Mouse (Mus musculus) liver, embryonic 16.5 days (tissue): ENCODE measurements at regions not wholly inside any gene's neighbourhood (a gene's known extent, or its start where the extent isn't known, plus 50 kb on each side); places are given as distances from the start of the nearest gene placed in this dataset.

ENCODE experiments used
- ATAC-seq: fragments of 200-750 bp; cut with Nextera tagmentation; 2 replicates; pipeline ENCODE4 v1.8.0; 2017; ENCODE audit warnings: low read depth, mild to moderate bottlenecking, moderate number of reproducible peaks, moderate library complexity
- H3K27ac ChIP-seq: fragments of 300-500 bp; sonication (generic); 2 replicates; pipeline ENCODE4 v1.5.1; 2014; ENCODE audit warnings: mild to moderate bottlenecking, low read length
- H3K27me3 ChIP-seq: fragments of 300-500 bp; sonication (generic); 2 replicates; pipeline ENCODE4 v1.6.1; 2014; ENCODE audit warnings: low read depth, low read length, mixed read lengths; ENCODE audit not compliant: control insufficient read depth, insufficient read depth
- H3K36me3 ChIP-seq: fragments of 300-500 bp; sonication (generic); 2 replicates; pipeline ENCODE4 v1.6.1; 2014; ENCODE audit warnings: mild to moderate bottlenecking; ENCODE audit not compliant: control insufficient read depth, insufficient read depth
- H3K4me1 ChIP-seq: fragments of 300-500 bp; sonication (generic); 2 replicates; pipeline ENCODE4 v1.6.1; 2014; ENCODE audit warnings: low read depth, low read length, mixed read lengths; ENCODE audit not compliant: control insufficient read depth
- H3K4me2 ChIP-seq: fragments of 300-500 bp; sonication (generic); 2 replicates; pipeline ENCODE4 v1.6.1; 2014; ENCODE audit warnings: low read depth, low read length, mixed read lengths
- H3K4me3 ChIP-seq: fragments of 300-500 bp; sonication (generic); 2 replicates; pipeline ENCODE4 v1.5.1; 2014; ENCODE audit warnings: low read depth, mild to moderate bottlenecking, low read length
- H3K9ac ChIP-seq: fragments of 300-500 bp; sonication (generic); 2 replicates; pipeline ENCODE4 v1.6.1; 2014; ENCODE audit warnings: low read depth, low read length
- H3K9me3 ChIP-seq: fragments of 300-500 bp; sonication (generic); replicated peaks from 2 replicates; pipeline ENCODE4 v1.6.1; 2016; ENCODE audit warnings: low read length; ENCODE audit not compliant: control insufficient read depth
- WGBS: fragments of 180-500 bp; shearing (Covaris S2); extraction: QIAGEN DNeasy Blood & Tissue Kit; methylation state at CpG from one replicate; pipeline ENCODE4 v1.1.7; 2014; ENCODE audit not compliant: insufficient replicate concordance; 5-methylcytosine and 5-hydroxymethylcytosine counted together

- WGBS = 55% methylated on average over 9 of the region's 9 CpGs
- H3K27ac ChIP-seq = no peak overlapping the region
- H3K4me1 ChIP-seq = no peaks in the 10 kb centered on the region
- H3K9me3 ChIP-seq = no peaks in the 10 kb centered on the region; the same call in 1 of the 2 replicates
- no peak for ATAC-seq
- no peaks in the 10 kb centered on the region for H3K36me3 ChIP-seq
- no peaks in the 10 kb centered on the region for H3K27me3 ChIP-seq
- no peak overlapping the region for H3K9ac ChIP-seq
- H3K4me2 ChIP-seq = no peak overlapping the region
- H3K4me3 ChIP-seq = no peak overlapping the region
Measured at GRCm38 (mm10) chr1:35457591-35457990, 607.8 kb downstream of the Plekhb2 start.

GRCm38 (mm10) chr1:35465081-35465480 lies 603.1 kb upstream of the Hs6st1 start:
- ATAC-seq = no peak
- no peak overlapping the region for H3K27ac ChIP-seq
- WGBS = 43% methylated on average over 3 of the region's 3 CpGs

GRCm38 (mm10) chr1:35469185-35469753 lies 598.9 kb upstream of the Hs6st1 start:
- WGBS = 62% methylated on average over 4 of the region's 4 CpGs
- H3K27ac ChIP-seq = no peak overlapping the region
- H3K36me3 ChIP-seq = no peaks in the 10 kb centered on the region
- H3K4me3 ChIP-seq = no peak overlapping the region
- H3K9me3 ChIP-seq = no peaks in the 10 kb centered on the region; the same call in 1 of the 2 replicates
- no peak overlapping the region for H3K4me2 ChIP-seq
- no peak for ATAC-seq
- no peak overlapping the region for H3K9ac ChIP-seq
- no peaks in the 10 kb centered on the region for H3K4me1 ChIP-seq
- H3K27me3 ChIP-seq = no peaks in the 10 kb centered on the region

More at GRCm38 (mm10) chr1:35465081-35465480, 603.1 kb upstream of the Hs6st1 start:
- H3K4me3 ChIP-seq = no peak overlapping the region
- H3K4me1 ChIP-seq = no peaks in the 10 kb centered on the region
- no peaks in the 10 kb centered on the region for H3K27me3 ChIP-seq
- H3K9me3 ChIP-seq = no peaks in the 10 kb centered on the region
- no peaks in the 10 kb centered on the region for H3K36me3 ChIP-seq
- no peak overlapping the region for H3K4me2 ChIP-seq
- no peak overlapping the region for H3K9ac ChIP-seq

- Histone ChIP-seq H3K4me2 (no peak overlapping the region), H3K36me3 (no peaks in the 10 kb centered on the region), H3K4me3 (no peak overlapping the region), H3K9me3 (no peaks in the 10 kb centered on the region), H3K27me3 (no peaks in the 10 kb centered on the region), H3K9ac (no peak overlapping the region), H3K4me1 (no peaks in the 10 kb centered on the region), H3K27ac (no peak overlapping the region)
- WGBS = 45% methylated on average over 1 of the region's 1 CpGs
- ATAC-seq = no peak
Measured at GRCm38 (mm10) chr1:35478262-35478661, 589.9 kb upstream of the Hs6st1 start.

- H3K4me3 ChIP-seq = no peak overlapping the region
- no peaks in the 10 kb centered on the region for H3K27me3 ChIP-seq
- H3K9me3 ChIP-seq = no peaks in the 10 kb centered on the region
- no peak for ATAC-seq
- WGBS = 61% methylated on average over 5 of the region's 5 CpGs
- H3K9ac ChIP-seq = no peak overlapping the region
- no peak overlapping the region for H3K27ac ChIP-seq
- no peak overlapping the region for H3K4me2 ChIP-seq
- no peaks in the 10 kb centered on the region for H3K4me1 ChIP-seq
- no peaks in the 10 kb centered on the region for H3K36me3 ChIP-seq
Measured at GRCm38 (mm10) chr1:35495963-35496362, 572.2 kb upstream of the Hs6st1 start.

GRCm38 (mm10) chr1:35522951-35523350 lies 545.2 kb upstream of the Hs6st1 start:
- WGBS = 63% methylated on average over 5 of the region's 5 CpGs
- no peaks in the 10 kb centered on the region for H3K27me3 ChIP-seq
- no peaks in the 10 kb centered on the region for H3K4me1 ChIP-seq
- no peak for ATAC-seq
- H3K27ac ChIP-seq = no peak overlapping the region
- H3K9ac ChIP-seq = no peak overlapping the region
- no peaks in the 10 kb centered on the region for H3K9me3 ChIP-seq
- no peak overlapping the region for H3K4me3 ChIP-seq
- no peak overlapping the region for H3K4me2 ChIP-seq
- no peaks in the 10 kb centered on the region for H3K36me3 ChIP-seq

- 64% methylated on average over 2 of the region's 2 CpGs for WGBS
- H3K36me3 ChIP-seq = no peaks in the 10 kb centered on the region
- no peaks in the 10 kb centered on the region for H3K9me3 ChIP-seq
- H3K4me2 ChIP-seq = no peak overlapping the region
- no peaks in the 10 kb centered on the region for H3K27me3 ChIP-seq
- ATAC-seq = no peak
- no peak overlapping the region for H3K4me3 ChIP-seq
- no peak overlapping the region for H3K27ac ChIP-seq
- H3K9ac ChIP-seq = no peak overlapping the region
- H3K4me1 ChIP-seq = no peaks in the 10 kb centered on the region
Measured at GRCm38 (mm10) chr1:35523790-35524362, 544.3 kb upstream of the Hs6st1 start.

- Histone ChIP-seq H3K4me3 (no peak overlapping the region), H3K4me2 (no peak overlapping the region), H3K27me3 (no peaks in the 10 kb centered on the region), H3K4me1 (no peaks in the 10 kb centered on the region), H3K9me3 (no peaks in the 10 kb centered on the region), H3K36me3 (no peaks in the 10 kb centered on the region), H3K9ac (no peak overlapping the region), H3K27ac (no peak overlapping the region)
- WGBS = 39% methylated on average over 5 of the region's 5 CpGs
- no peak for ATAC-seq
Measured at GRCm38 (mm10) chr1:35524788-35525187, 543.4 kb upstream of the Hs6st1 start.

- WGBS = 65% methylated on average over 12 of the region's 12 CpGs
- Histone ChIP-seq H3K9me3 (no peaks in the 10 kb centered on the region), H3K4me2 (no peak overlapping the region), H3K4me1 (no peaks in the 10 kb centered on the region), H3K27ac (no peak overlapping the region), H3K27me3 (no peaks in the 10 kb centered on the region), H3K36me3 (no peaks in the 10 kb centered on the region), H3K9ac (no peak overlapping the region), H3K4me3 (no peak overlapping the region)
- no peak for ATAC-seq
Measured at GRCm38 (mm10) chr1:35527750-35528476, 540.3 kb upstream of the Hs6st1 start.
